Mouse (Mus musculus): ENCODE measurements around the gene Nudt2. TPM values are rescaled to one million over a fixed set of nuclear protein-coding genes. Genes with fewer than 3 reads are reported as not detected.

Gene Nudt2
- total RNA-seq, 2 experiments from 2014 or later = 30.2 to 30.9 TPM

DNA sequence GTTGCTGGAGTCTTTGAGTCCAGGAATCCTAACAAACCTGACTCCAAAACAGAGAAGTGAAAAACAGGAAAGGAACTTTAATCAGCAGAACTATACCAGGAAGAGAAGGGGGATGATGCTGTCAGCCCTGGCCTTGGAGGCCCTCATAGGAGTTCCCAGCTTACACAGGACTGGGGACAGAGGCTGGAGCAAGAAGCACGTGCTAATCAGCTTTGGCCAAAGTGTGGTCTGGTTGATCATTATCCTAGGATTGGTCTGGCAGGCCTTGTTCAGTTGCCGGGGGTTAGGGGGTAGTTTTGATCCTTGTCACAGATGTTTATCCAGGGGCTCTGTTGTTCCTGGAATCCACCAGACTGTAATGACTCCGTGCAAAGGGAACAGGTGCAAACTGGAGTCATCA is 29.4 kb downstream of the Nudt2 start:
- no peak for DNase-seq

DNA sequence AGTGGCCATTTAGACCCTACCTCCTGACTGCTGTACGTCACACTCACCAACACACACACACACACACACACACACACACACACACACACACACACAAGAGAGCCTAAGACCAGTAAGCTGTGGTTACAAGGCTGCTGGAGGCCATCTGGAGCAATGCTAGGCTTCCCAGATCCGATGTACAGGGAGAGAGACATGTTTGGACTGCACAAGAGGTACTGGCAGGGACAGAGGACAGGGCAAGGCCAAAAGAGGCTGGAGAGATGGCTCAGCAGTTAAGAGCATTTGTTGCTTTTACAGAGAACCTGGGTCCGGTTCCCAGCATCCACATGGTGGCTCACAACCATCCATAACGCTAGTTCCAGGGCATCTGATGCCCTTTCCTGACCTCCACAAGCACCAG is 30.1 kb downstream of the Nudt2 start:
- DNase-seq = no peak

GRCm38 (mm10) chr4:41495850-41496249 is 30.9 kb downstream of the Nudt2 start:
- DNase-seq = peak; percentile 33

DNA sequence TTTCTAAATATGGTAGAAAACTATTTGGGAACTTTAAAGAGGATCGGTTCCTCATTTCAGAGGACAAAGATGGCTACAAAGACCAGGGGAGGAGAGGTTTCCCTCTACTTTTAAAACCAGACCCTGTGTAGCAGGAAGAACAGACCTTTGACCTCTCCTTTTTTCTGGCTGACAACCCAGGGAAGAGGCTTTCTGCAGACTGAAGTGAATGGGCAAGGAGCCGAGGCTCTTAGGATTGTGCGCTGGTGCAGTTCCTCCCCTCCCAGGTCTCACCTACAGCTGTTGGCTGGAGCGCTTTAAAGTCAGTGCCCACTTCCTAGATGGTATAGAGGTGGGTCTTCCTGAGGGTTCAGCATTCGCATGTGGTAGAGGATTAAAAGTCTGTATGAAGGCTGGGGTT is 32.1 kb downstream of the Nudt2 start:
- no peak for DNase-seq

GRCm38 (mm10) chr4:41497579-41497978 is 32.6 kb downstream of the Nudt2 start:
- peak; percentile 46 for DNase-seq

GRCm38 (mm10) chr4:41497995-41498845 is 33.3 kb downstream of the Nudt2 start:
- DNase-seq = no peak

DNA sequence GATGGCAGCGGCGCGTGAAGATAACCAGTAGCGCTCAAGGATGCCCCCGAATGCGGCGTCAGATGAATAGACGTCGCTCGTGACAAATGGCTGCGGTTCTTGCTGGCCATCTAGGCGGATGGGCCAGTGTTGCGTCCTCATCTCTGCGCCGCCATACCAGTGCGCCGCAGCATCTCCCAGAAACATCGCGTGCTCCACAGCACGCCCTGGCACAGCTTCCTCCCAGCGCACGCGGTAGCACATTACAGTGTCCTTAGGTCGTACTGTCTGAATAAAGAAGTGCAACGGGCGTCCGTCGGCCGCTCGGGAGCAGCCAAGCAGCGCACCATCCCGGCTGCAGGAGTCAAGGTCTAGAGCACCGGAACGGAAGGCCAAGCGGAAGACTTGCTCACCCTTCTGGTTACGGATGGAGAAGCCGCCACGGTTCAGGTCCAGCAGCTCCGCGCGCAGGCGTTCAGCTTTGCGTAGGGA is 34.0 kb downstream of the Nudt2 start:
- peak; percentile 36 for DNase-seq

- DNase-seq = no peak
Observed at GRCm38 (mm10) chr4:41499619-41500018, 34.7 kb downstream of the Nudt2 start.

- DNase-seq = no peak
Observed at GRCm38 (mm10) chr4:41500787-41501186, 35.8 kb downstream of the Nudt2 start.

- peak; percentile 50 for DNase-seq
Observed at GRCm38 (mm10) chr4:41502171-41502940, 37.4 kb downstream of the Nudt2 start.

DNA sequence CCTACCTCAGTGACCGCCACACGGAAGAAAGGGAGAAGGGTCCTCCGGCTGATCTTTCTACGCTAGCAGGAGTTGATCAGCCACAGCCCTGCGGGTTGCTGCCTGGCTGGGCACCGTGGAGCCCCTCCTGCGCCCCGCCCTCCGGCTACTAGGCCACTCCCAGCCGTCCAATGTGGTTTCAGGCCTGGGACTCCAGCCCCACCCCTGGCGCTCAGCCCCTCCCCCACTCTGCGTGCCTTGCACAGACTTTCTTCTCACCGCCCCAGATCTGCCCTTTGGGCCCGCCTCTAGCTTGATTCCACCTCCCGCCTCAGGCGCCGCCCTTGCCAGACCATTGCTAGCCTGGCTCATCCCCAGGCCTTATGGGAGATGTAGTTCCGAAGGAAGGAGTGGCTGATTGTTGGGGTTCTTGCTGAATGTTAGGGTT is 38.0 kb downstream of the Nudt2 start, which contains the start of gene AI464131:
Gene AI464131, minus strand, starts transcription at position 91 of the 427 bp plus-strand sequence.
- DNase-seq = peak; percentile 100

DNA sequence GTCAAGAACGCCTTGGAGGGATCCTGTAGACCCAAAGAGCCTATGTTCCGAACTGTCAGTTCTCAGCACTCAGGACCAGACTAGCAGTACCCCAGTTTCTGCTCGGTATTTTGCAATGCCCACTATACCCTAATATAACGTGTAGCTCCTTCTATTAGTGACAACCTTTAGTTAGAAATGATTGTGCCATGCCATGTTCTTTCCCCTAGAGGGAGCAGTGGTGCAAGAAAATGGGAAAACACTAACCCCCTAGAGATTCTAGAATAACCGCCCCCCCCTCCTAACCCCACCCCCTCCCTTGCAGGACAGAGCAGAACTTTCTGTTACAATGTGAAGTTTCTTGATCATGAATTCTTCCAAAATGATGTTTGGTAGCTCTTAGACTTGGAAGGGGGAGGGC is 39.4 kb downstream of the Nudt2 start:
- DNase-seq = no peak

- DNase-seq = peak; percentile 43
Observed at GRCm38 (mm10) chr4:41505131-41505551, 40.2 kb downstream of the Nudt2 start.

- peak; percentile 76 for DNase-seq
Observed at GRCm38 (mm10) chr4:41506156-41506555, 41.2 kb downstream of the Nudt2 start.

DNA sequence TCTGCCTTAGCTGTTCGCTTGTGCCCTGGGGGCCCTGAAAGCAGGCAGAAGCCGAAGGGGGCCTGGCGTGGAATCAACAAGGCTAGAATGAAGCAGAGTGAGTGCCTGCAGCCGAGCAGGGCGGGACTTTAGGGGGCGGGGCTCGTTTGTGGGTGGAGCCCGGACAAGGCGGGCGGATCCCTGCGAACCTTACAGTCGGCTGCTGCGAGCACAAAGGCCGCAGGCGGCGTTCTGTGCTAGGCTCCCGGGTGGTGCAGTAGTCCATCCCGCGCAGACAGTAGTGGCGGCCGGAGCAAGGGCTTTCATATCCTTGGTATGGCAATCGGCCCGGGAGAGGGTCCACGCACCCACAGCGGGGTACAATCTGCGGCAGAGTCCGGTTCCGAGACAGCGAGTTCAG is 42.0 kb downstream of the Nudt2 start:
- DNase-seq = peak; percentile 95

DNA sequence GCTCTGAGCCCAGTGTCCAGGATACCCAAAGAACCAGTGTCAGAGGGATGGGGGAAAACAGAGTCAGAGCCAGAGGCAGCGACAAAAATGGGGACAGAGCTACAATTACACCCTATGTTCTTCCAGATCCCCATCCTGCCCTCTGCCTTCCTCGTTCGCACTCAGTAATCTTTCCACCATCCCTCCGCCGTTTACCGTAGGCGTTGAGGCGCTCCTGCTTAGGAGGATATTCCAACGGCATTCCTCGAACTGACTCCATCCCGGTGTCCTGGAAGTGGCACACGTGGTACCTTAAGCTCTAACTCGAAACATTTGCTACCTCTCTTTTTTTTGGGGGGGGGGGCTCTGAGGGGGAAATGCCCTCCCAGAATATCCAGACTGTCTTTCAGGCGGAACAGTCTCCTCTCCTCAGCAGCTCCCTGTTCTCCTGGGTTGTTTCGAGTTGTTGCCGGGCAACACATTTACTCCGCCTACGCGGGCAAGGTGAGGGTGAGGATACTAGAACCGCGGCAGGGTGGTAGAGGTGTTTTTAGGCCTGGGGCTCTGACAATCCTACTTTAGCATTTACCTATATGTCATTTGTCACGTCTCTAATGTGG is 42.5 kb downstream of the Nudt2 start:
- no peak for DNase-seq

DNA sequence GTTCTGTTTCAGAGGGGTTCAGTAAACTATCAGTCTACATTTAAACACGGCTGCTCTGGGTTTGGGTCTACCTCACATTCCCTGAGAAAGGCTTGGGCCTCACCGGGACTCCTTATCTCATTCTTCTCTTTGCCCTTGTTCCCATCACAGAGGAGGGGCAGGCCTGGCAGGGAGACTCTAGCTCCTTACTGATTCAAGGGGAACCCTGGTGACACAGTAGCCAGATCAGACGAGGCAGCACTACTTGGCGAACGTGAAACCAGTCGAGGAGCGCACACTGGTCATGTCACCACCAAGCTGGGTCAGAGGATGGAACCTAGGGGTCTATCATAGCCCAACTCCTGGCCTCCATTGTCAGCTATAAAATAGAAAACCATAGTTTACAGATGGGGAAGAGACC is 43.0 kb downstream of the Nudt2 start:
- DNase-seq = no peak

DNA sequence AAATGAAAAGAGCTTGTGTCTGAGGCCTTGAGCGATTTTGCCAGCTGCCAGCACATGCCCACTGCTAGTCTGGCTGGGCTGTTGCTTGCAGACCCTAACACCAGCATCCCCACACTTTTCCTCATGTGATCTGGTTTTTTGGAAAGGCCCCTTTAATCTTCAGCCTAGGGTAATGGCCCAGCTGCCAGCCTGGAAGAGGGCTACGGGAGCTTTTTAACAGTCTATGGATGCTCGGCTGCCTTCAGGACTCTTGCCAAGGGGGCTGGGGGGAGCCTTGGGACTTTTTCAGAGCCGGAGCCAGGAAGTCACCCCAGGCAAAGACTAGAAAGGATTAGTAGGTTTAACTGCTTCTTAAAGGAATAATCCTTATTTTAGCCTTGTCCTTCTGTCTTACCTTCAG is 48.4 kb downstream of the Nudt2 start:
- no peak for DNase-seq

DNA sequence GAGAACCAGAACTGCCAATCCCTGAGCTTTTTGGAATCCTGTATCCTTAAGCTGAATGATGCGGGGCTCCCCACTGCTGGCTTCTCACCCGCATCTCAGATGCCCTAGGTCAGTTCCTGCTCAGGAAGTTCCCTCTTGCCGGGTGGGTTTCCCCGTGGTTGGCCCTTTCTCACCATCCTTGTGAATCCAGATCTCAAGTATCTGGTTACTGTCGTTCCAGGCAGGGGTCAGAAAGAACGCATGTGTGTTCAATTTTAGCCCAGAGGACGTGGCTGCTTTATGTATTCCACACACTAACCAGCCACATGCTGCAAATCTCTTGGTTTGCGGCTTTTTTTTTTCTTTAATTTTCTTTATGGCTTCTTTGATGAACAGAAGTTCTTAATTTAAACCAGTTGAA is 48.8 kb downstream of the Nudt2 start:
- DNase-seq = no peak

DNA sequence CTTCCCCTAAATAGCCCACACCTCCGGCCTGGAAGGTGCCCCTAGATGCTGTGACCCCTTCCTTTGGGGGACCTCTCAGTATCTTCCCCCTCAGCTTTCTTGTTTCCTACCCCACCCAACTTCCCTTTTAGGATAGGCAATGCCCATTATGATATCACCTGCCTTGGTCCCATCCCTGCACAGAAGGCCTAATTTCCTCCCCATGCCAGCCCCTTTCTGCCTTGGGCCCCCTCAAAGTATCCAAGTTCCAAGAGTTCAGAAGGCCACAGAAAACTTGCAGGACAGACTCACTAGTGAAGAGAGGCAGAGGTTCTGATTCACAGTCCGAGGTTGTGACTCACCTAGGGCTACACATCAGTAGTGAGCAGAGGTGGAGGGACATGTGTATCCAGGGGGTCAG is 52.3 kb downstream of the Nudt2 start, which contains the start of gene 1110017D15Rik:
Gene 1110017D15Rik, minus strand, starts transcription at position 101 of the 400 bp plus-strand sequence.
- DNase-seq = no peak

DNA sequence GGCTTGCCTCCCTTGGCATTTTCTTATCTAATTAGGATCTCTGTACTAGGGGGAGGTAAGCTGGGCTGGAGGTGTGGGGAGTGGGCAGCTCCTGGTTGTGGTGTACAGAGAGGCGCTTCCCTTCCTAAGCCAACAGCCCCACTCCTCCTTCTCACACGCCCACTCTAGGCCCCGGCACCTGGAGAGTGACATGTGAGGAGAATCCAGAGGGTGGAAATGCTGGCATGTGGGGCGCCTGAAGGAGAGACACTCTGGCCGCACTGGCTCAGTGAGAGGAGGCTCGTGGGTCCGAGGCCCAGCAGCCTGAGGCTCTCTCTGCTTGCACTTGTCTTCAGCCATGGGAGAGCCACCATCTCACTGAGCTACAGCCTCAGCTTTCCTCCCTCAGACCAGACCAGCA is 53.4 kb downstream of the Nudt2 start:
- DNase-seq = no peak

GRCm38 (mm10) chr4:41519195-41519594 is 54.2 kb downstream of the Nudt2 start:
- DNase-seq = no peak

GRCm38 (mm10) chr4:41520641-41521040 is 55.7 kb downstream of the Nudt2 start:
- DNase-seq = no peak

Data from adrenal gland, postnatal 10 days (tissue).